Mouse (Mus musculus) kidney, postnatal 25 days (tissue): ENCODE data around the gene Lsm2.
"Not testable (repeated sequence)": the region's sequence is repeated elsewhere in the genome, so short reads cannot be mapped to it uniquely, and the experiment has no call there.

ENCODE experiments used
- DNase-seq, 2 experiments: peaks; one replicate each; pipeline ENCODE4 v3.0.0; 2021; ENCODE audit warnings: mixed read lengths in 2 of 2

Gene Lsm2

DNA sequence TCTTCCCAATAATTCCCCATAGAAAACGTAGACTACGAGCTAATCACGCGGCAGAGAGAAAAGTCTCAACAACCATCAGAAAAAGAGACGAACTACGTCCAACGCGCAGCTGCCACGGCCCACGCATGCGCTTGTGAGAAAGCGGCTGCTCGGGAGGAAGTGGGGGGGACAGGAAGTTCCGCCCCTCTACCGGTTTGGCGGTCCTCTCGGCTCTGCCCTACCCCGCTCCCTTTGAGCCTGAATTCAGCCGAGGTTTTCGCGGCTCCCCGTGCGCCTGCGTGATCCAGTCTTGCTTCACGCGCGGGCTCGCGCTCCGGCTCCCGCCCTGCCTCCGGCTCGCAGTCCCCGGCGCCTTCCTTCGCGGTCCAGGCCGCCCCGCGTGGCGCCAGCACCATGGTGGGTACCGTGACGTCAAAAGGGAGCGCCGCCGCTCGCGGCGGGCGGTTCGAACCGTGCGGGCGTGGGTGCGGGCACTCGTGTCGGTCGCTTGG lies at the start of gene Lsm2:
Gene Lsm2 (plus strand): TSS at position 173 of the 491 bp plus-strand sequence.
- peak; percentile 92 to 96 for DNase-seq

DNA sequence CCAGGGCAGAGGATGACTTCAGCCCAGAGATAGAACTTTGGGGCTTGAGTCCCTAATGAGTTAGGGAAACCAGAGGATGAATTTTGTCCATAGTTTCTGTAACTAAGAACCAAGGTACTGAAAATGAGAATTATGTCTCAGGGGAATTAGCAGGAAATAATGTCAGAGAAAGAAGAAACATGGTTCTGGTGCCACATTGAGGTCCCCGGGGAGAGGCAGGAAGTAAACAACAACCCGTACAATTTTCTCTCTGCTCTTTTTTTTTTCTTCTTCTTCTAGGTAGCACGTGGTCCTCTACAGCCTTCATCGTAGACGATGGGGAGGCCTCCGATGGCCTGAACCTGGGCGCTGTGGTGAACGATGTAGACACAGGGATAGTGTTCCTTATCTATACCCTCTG lies 49.4 kb upstream of the Lsm2 start:
- DNase-seq: no peak

DNA sequence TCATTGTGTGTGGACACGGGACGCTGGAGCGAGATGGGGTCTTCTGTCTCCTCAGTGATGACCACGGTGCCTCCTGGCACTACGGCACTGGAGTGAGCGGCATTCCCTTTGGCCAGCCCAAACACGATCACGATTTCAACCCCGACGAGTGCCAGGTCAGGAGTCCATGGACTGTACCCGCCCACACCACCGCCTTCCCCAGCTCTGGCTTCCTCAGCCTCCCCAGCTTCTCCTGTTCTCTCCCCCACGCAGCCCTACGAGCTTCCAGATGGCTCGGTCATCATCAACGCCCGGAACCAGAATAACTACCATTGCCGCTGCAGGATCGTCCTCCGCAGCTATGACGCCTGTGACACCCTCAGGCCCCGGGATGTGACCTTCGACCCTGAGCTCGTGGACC lies 47.6 kb upstream of the Lsm2 start:
- peak; percentile 71 to 86 for DNase-seq

DNA sequence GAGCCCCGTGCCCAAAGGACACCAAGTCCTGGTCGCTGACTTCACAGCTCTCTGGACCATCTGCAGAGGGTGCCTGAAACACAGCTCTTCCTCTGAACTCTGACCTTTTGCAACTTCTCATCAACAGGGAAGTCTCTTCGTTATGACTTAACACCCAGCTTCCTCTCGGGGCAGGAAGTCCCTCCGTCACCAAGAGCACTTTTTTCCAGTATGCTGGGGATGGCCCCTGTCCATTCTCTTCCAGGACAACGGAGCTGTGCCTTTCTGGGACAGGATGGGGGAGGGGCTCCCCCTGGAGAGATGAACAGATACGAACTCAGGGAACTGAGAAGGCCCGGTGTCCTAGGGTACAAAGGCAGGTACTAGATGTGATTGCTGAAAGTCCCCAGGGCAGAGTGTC lies 46.8 kb upstream of the Lsm2 start:
- DNase-seq: peak; percentile 58 to 73

DNA sequence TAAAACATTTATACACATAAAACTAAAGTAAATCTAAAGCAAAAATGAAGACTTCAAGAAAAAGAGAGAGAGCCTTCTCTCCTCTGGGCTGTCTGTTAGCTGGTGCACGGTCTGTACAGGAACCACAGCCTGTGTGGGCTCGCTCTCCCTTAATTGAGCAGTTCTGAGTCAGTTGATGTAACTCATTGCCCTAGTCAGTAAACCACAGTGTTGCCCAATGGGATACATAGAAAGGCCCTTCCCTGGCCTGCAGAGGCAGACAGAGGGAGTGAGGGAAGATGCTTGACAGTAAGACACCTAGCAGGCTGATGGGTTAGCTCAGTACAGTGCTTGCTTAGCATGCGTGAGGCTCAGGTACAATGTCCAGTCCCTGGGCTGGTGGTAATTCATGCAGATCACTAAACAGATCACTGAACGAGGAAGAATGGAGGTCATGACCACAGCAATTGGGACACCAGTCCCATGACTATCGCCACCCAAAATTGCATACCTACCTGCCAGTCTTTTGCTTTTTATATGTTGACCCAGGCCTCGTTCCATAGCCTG lies 43.6 kb upstream of the Lsm2 start:
- peak; percentile 63 to 83 for DNase-seq

DNA sequence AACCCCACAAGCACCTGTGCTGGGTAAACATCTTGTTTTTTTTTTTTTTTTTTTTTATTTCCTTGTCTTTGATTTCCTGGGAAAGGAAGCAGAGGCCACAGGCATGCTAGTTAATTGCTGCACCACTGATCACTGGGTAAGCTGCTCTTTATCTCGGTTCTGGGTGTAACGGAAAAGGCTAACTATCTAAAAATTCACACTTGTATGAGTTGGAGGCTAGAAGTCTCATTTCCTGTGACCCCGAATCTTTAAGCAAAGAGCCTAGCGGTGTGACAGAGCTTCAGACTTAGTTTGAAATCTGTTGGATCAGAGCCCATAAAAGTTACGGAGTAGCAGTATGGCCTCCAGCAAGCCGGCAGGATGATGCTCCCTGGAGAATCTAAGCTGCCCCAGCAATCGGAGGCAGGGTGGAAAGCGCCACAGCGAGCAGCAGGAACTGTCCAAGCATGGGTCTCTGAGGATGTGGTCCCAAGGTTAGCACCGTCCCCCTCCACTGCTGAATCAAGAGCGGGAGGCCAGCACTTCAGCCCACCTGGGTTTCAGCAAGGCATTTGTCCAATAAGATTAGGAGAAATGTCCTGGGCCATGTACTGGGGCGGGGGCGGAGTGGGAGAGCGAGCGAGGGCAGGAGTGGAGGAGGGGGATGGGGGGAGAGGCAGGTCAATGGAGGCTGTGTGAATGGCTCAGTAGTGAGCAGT lies 40.2 kb upstream of the Lsm2 start:
- peak in 1 of 2 experiments; percentile 47 for DNase-seq

DNA sequence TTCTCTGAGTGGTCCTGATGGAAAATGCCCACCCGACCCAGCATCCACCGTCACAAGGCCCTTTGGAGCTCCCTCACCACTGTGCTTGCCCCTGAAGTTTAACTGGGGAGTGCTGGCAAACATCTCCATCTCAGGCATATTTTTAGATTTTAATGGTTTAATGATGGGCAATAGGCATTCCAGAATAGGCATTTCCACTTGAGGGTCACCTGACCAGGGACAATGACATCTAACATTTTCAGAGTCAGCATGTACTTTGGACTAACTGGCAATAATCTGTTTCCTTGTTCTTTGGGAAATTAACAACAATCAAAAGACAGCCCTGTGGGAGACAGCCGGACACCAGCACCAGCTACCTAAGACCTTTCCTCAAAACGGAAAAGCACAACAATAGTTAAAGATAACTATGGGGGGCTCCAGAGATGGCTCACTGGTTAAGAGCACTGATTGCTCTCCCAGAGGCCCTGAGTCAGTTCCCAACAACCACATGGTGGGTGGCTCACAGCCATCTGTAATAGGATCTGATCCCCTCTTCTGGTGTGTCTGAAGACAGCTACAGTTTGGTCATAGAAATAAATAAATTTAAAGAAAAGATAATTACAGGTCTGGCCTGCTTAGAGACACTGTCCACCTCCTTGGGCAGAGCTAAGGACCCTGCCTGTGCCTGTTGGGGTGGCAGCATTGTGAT lies 38.4 kb upstream of the Lsm2 start:
- peak in 1 of 2 experiments; percentile 35 for DNase-seq

DNA sequence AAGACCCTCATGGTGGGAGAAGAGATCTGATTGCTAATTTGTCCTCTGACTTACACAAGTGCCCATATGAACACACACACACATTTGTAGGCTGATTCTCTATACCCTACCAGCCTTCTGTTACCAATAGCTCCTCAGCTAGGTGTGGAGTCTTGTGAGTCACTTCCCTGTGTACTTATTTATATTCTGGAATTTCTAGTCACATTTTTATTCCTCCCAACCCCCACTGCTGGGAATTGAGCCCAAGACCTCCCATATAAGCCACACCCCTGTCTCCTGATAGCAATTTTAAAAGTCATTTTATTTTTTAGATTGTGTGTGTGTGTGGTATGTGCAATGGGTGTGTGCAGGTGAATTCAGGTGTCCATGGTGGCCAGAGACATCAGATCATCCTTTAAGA lies 37.3 kb upstream of the Lsm2 start:
- DNase-seq: peak in 1 of 2 experiments; percentile 65

DNA sequence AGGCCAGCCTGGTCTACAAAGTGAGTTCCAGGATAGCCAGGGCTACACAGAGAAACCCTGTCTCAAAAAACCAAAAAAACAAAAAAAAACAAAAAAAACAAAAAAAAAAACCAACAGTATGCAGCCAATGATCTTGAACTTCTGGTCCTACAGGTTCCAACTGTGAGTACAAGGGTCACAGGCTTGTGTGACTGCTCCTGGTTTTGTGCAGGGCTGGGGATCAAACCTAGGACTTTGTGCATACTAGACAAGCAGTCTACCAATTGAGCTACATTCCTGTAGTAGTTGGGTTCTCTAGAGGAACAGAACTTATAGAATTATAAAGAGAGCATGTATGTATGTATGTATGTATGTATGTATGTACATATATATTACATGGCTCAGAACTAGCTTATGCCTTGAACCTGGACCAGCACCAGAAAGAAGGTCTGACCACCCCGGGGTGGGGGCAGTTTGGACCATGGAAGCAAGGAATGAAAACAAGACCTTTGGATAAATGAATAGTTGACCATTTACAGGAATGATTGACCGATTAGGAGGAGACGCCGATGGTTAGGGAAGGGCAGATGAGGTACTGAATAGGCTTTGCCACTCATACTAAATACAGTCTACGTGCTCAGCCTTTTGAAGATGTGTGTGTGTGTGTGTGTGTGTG lies 35.0 kb upstream of the Lsm2 start:
- peak; percentile 65 to 76 for DNase-seq

DNA sequence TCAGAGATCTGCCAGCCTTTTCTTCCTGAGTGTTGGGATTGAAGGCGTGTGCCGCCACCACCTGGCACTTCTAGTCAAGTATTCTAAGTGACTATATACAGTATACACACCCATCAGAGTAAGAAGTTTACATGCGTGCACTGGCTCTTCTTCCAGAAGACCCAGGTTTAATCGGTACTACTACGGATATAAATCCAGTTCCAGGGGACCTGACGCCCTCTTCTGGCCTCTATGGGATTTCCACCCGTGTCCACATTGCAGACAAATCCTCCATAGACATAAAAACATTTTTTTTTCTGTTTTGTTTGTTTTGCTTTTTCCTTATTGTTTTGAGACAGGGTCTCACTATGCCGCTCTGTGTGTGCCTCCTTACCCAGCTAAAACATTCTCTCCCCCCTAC lies 34.1 kb upstream of the Lsm2 start:
- DNase-seq: peak; percentile 66 to 76

DNA sequence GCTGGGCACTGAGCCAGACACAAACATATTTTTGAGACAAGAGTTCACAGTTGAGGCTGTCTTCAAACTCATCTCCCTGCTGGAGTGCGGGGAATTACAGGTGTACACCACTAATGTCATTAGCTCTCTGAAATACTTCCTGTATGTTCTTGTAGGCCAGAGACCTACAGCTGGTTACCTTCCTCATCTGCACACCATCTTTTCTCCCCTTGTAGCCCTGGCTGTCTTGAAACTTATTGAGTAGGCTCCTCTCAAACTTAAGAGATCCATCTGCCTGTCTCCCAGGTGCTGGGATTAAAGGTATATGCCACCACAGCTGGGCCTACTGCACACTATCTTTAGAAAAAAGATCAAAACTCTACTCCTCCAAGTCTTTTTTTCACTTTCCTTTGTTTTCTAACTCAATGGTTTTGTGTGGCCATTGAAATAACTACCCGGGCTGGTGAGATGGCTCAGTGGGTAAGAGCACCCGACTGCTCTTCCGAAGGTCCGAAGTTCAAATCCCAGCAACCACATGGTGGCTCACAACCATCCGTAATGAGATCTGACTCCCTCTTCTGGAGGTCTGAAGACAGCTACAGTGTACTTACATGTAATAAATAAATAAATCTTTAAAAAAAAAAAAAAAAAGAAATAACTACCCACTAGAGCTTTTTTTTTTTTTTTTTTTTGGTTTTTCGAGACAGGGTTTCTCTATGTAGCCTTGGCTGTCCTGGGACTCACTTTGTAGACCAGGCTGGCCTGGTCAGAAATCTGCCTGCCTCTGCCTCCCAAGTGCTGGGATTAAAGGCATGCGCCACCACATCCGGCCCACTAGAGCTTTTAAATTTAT lies 32.7 kb upstream of the Lsm2 start:
- DNase-seq: not testable (repeated sequence)

DNA sequence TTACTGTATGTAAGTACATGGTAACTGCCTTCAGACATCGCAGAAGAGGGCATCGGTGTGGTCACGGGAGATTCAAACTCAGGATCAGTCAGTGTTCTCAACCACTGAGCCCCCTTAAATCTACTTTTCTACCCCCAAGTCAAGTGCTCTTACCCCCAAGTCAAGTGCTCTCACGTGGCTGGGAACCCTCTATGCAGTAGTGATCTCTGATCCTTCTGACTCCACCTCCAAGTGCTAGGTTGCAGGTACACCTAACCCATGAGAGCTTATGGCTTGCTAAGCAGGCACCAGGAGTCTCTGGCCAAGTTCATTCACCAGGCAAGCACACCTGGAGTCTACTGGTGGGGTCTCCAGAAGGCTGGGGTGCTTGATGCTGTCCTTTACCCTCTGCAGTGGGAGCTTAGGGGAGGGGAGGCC lies 32.1 kb upstream of the Lsm2 start:
- no peak for DNase-seq

DNA sequence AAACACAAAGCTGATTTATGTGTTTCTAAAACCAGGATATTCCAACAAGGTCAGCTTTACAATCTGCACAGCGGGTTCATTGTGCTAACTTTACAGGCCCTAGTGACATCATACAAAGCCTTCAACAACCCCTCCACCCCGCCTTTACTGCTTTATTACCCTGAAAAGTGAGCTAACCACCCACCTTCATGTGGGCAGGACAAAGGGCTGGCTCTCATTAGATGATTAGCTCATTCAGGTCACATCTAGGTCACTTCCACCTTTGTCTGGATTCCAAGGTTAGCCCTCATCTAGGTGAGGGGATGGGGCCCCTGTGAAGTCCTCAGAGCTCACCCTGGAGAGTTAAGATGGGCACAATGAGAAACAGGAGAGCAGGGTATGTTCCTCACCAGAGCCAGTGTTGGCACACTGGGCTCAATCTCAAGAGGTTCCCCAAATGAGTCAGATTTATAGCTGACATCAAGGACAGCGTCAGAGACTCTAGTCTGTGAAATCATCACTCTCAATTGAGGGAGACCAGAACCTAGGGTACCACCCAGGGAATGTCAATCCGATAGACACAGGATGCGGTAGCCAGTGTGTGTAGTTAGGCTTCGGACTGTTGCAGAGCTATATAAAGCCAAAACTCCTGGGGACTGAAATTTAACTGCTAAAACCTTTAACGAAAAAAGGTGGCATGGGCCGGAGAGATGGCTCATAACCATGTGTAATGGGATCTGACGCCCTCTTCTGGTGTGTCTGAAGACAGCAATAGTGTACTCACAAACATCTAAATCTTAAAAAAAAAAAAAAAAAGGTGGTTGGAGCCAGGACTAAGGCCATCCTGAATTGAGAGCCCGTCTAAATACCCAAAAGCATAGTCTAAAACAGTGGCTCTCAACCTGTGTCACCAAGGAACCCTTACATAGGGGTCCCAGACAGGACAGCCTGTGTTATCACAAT lies 30.9 kb upstream of the Lsm2 start:
- no peak for DNase-seq

DNA sequence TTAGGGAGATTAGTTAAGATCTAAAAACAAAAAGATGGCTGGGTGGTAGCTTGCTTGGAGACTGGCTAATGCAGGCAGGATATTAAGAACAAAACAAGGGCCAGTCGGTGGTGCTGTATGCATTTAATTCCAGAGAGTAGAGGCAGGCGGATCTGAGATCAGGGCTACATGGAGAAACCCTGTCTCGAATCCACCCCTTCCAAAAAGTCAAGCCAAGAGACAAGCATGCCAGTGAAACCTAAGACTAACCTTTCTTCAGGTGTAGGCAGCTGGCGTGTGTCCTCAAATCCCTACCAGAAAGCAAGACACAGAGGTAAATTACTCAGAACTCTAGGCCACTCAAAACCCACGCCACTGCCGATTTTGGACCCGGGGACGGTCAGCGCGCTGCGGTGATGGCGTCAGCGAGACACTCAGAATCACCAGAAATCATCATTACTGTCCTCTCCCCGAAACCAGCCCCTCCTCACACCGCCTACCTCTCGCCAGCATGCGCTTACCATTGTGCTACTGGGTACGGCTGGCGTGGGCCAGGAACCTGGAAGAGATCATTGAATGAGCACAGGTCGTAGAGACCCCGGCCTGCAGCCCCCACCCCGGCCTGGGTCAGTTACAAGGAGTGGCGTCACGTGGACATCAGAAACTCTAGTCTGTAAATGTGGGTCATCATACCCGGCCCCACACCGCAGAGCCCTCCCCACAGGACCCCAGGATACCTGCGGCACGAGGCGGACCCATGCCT lies 29.9 kb upstream of the Lsm2 start:
- no peak for DNase-seq

DNA sequence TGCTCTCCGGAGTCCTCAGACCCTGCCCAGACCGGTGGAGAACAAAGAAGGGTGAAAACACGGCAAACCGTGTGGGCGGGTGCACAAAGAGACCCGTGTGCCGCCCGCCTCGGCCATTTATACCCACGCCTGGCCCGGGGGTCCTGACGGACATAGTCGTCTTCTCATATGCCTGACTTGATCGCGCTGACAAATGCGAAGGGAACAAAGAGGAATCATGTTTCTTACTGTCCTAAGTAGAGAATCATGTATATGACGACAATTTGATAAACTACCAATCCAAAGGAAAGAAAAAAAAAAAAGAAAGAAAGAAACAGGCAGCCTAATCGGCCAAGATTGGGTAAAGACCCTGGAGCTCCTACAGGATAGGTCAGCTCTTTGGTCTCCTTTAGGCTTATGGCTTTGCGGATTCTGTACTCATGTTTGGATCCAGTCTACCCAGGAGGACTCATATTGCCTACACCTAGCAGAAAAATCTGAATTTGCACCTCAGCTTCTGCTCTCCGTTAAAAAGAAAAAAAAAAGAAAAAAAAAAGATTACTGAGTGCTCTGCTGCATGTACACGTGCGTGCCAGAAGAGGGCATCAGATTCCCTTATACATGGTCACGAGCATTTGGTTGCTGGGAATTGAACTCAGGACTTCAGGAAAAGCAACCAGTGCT lies 29.2 kb upstream of the Lsm2 start:
- peak; percentile 81 to 85 for DNase-seq

DNA sequence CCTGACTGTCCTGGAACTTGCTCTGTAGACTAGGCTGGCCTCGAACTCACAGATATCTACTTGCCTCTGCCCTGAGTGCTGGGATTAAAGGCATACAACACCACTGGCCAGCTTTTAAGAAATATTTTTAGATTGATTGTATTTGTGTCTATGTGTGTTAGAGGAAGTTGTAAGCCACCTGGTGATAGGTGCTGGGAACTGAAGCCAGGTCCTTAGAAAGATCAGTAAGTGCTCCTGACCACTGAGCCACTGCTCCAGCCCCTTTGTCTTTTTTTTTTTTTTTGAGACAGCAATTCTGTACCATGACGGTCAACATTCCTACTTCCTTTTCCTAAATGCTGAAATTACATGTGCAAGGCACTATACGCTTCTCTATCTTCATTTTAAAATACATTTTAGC lies 28.4 kb upstream of the Lsm2 start:
- no peak for DNase-seq

DNA sequence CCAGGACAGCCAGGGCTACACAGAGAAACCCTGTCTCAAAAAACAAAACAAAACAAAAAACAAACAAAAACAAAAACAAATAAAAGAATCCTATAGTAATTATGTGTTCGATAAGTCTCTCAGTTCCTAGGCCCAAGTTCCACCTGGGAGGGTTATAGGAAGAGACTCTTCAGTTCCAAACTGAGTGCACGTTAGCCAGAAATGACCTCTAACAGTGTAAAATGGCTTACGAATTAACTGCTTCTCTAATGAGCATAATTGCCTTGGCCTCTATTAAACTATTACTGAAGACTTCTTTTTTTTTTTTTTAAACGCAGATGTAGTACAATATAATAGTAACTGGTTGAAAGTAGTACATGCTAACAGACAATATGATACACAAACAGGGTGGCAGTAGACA lies 27.8 kb upstream of the Lsm2 start:
- DNase-seq: no peak

DNA sequence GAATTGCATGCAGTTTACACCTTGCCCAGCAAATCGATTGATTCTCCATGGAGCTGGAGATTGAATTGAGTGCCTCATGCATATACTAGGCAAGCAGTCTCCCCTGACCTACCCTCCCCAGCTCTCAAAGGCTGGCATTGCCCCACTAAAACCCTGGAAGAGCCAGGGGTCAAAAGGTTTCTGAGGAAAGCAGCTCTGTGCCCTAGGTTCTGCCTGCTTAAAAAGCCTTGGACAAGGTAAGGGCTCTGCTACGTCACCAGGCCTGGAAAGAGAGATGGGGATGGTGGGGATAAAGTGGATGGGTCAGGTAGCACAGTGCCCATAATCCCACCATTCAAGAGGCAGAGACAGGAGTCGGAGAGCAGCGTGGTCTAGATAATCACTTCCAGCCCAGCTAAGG lies 26.8 kb upstream of the Lsm2 start:
- DNase-seq: peak in 1 of 2 experiments; percentile 17

DNA sequence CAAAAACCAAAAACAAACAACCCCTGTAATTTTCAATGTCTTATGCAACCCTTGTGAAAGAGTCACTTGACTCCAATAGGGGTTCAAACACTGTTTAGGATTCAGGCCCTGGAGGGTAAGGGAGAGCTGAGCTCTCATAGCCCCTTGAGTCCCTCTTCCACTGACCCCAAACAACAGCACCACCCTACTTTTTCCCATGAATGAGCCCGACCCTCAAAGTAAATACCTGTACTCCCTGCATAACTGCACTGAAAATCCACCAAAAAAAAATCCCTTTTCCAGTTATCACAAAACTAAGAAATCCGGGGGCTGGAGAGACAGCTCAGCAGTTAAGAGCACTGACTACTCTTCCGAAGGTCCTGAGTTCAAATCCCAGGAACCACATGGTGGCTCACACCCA lies 25.8 kb upstream of the Lsm2 start:
- no peak for DNase-seq

DNA sequence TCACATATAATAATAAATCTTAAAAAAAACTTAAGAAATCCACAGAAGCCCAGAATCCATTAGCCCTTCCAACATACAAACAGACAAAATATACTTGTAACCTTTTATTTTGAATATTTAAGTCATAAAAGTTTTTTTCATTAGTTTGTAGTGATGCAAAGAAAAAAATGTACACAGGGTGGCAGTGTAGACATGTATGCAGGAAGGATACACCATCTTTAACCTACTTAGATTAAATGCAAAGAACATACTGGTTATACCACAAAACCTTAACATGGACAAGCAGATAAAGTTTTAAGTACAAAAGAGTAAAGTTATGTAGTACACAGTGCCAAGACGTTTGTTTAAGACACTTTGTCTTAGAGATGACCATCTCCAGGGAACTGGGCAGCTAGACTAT lies 25.3 kb upstream of the Lsm2 start:
- no peak for DNase-seq
